Mouse (Mus musculus) gastrocnemius, adult 18-20 months (tissue): Measurements from ENCODE around the gene Hdac5. TPM values are rescaled to one million over a fixed set of nuclear protein-coding genes. Genes with fewer than 3 reads are reported as not detected.

ENCODE experiments used
- DNase-seq: peaks from one replicate; pipeline ENCODE4 v3.0.0; 2021; ENCODE audit warnings: low spot score
- total RNA-seq, 2 experiments: library from RNA; stranded (reverse); gene quantifications; 2 replicates each; pipeline ENCODE4 v1.2.3; 2021

Hdac5 gene
- total RNA-seq, 2 experiments from 2014 or later: 73.6 to 104 TPM

- no peak for DNase-seq
Observed at GRCm38 (mm10) chr11:102241246-102241645, 11.3 kb upstream of the Hdac5 start.

GRCm38 (mm10) chr11:102240636-102241035 is 10.7 kb upstream of the Hdac5 start:
- DNase-seq: no peak

- no peak for DNase-seq
Observed at GRCm38 (mm10) chr11:102236022-102236421, 6.1 kb upstream of the Hdac5 start.

- no peak for DNase-seq
Observed at GRCm38 (mm10) chr11:102229331-102229953, 524 bp downstream of the Hdac5 start.

- no peak for DNase-seq
Observed at GRCm38 (mm10) chr11:102228646-102229268, 1.2 kb downstream of the Hdac5 start.

GRCm38 (mm10) chr11:102228191-102228545 is 1.8 kb downstream of the Hdac5 start:
- no peak for DNase-seq

GRCm38 (mm10) chr11:102227270-102228190 is 2.4 kb downstream of the Hdac5 start:
- DNase-seq: no peak

GRCm38 (mm10) chr11:102226067-102226978 is 3.6 kb downstream of the Hdac5 start:
- DNase-seq: no peak

- DNase-seq: no peak
Observed at GRCm38 (mm10) chr11:102225221-102225620, 4.7 kb downstream of the Hdac5 start.

- no peak for DNase-seq
Observed at GRCm38 (mm10) chr11:102224686-102225085, 5.3 kb downstream of the Hdac5 start.

- DNase-seq: no peak
Observed at GRCm38 (mm10) chr11:102223166-102223565, 6.8 kb downstream of the Hdac5 start.

- DNase-seq: no peak
Observed at GRCm38 (mm10) chr11:102221954-102222351, 8.0 kb downstream of the Hdac5 start.

- DNase-seq: no peak
Observed at GRCm38 (mm10) chr11:102221243-102221953, 8.6 kb downstream of the Hdac5 start.

GRCm38 (mm10) chr11:102220451-102220850 is 9.5 kb downstream of the Hdac5 start:
- DNase-seq: no peak

GRCm38 (mm10) chr11:102219994-102220346 is 10.0 kb downstream of the Hdac5 start:
- DNase-seq: peak; percentile 95

- no peak for DNase-seq
Observed at GRCm38 (mm10) chr11:102219247-102219993, 10.5 kb downstream of the Hdac5 start.

GRCm38 (mm10) chr11:102218783-102219182 is 11.2 kb downstream of the Hdac5 start:
- peak; percentile 98 for DNase-seq

- DNase-seq: no peak
Observed at GRCm38 (mm10) chr11:102217876-102218430, 12.0 kb downstream of the Hdac5 start.

GRCm38 (mm10) chr11:102217396-102217795 is 12.6 kb downstream of the Hdac5 start:
- DNase-seq: no peak

GRCm38 (mm10) chr11:102216886-102217240 is 13.1 kb downstream of the Hdac5 start:
- no peak for DNase-seq
